Mouse (Mus musculus) heart, postnatal 10 days (tissue): ENCODE data around the gene Tax1bp1. TPM values are rescaled to one million over a fixed set of nuclear protein-coding genes. Genes with fewer than 3 reads are reported as not detected.
"Not testable (repeated sequence)": the region's sequence is repeated elsewhere in the genome, so short reads cannot be mapped to it uniquely, and the experiment has no call there.

Experiments used
- DNase-seq, 2 experiments: peaks; one replicate each; pipeline ENCODE4 v3.0.0; 2021
- intact Hi-C: fragments of 180-260 bp; cut with DNase I; formaldehyde crosslinking; loops from one replicate; pipeline ENCODE4 v1.15.1; 2025
- total RNA-seq, 2 experiments: library from RNA; stranded (reverse); gene quantifications; 2 replicates each; pipeline ENCODE4 v1.2.3; 2021

Tax1bp1 gene
- 100 to 1,000 TPM; 113 to 129 TPM for total RNA-seq

DNA sequence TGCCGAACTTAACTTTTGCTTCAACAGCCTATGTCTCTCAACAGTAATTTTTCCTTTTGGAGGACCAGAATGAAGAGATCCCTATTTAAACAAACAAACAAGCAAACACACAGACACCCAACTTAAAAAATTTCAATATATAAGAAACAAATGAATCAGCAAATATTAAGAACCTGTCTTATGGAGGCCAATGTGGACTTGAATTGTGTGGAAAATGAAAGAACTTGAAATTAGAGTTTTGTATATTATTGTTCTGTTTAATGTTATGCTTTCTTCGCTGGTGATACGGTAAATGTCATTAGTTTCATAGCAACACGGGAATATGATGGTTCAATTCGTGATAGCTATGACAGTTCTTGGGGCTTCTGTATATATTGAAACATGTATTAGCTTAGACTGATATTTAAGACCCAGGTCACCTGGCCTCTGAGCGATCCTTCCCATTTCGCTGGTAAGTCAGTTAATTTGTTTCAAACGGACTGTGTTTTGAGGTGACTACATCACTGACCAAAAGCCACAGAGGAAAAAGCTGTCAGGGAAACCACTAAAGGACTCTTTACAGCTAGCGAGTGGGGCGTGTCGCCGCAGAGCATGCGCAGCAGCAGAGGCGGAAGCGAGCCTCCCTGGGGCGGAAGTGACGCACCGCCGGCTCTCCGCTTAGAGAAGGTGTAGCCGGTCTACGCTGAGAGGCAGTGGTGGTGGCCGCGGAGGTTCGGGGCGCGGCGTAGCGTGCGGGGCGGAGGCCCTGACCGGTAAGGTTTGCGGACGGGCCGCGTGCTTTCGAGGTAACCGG lies at the start of gene Tax1bp1:
Gene Tax1bp1 (plus strand): TSS at position 626 of the 793 bp plus-strand sequence.
- intact Hi-C loops, result loop anchor here (5.0 kb wide), 1 partner anchor 71 kb away; the partner anchor contains the start of gene Hibadh
- DNase-seq, result peak; percentile 95 to 96

DNA sequence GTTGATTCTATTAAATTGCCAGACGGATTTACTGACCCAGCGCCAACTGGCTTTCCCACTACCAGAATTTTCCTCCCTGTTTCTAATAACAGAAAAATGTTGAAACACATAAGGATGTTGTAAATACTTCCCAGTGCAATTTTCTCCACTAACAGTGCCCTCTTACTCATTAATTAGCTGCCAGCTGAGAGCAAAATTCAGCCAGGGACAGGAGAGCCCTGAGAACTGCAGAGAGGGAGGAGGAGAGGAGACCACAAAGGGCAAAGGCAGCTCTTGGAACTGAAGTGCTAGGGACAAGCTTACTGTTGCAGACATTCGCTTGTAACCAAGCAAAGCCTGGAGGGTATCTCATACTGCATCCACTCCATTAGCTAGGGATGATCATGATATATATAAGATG lies 45.9 kb upstream of the Tax1bp1 start:
- no peak for DNase-seq
- intact Hi-C loops, result no loop called here

DNA sequence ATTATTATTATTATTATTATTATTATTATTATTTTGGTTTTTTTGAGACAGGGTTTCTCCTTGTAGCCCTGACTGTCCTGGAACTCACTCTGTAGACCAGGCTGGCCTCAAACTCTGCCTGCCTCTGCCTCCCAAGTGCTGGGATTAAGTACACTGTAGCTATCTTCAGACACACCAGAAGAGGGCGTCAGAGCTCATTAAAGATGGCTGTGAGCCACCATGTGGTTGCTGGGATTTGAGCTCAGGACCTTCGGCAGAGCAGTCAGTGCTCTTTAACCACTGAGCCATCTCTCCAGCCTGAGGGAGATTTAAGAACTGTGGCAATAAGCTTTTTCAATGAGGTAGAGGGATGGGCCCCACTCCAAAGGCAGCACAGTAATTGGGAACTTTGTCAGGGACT lies 43.7 kb upstream of the Tax1bp1 start:
- intact Hi-C loops, DNase-seq: not testable (repeated sequence)

DNA sequence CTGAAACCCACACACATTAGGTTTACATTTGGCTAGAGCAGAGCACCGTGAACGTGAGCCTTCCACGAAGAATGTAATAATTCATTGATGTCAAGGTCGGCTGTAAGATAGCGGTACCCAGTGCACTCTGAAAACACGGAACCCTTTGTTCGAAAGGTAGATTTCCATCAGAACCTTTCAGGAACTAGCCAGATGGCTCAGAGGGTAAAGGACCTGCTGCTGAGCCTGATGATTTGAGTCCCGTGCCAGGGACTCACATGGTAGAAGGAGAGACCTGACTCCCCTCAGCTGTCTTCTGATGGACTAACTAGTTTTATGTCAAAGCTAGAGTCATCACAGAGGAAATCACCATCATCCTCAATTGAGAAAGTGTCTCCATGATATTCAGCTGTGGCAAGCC lies 41.7 kb upstream of the Tax1bp1 start:
- no peak for DNase-seq
- intact Hi-C loops, result no loop called here

DNA sequence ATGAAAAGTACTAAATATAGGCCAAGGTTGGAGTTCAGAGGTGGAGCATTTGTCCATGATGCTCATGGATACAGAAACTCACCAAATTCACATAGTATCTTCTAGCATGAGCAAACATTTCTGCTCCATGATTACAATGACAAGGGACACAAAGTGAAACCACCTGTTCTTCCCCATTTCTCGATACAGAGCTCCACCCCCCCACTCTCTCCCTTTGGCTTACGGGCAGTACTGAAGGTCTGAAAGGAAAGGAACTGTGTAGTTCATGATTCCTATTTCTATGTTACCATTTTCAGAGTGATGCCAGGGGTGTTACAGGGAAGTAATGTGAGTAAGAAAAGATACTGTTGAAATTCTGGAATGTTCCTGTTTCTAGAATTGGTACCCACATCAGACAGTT lies 41.0 kb upstream of the Tax1bp1 start:
- DNase-seq, result no peak
- intact Hi-C loops, result no loop called here

DNA sequence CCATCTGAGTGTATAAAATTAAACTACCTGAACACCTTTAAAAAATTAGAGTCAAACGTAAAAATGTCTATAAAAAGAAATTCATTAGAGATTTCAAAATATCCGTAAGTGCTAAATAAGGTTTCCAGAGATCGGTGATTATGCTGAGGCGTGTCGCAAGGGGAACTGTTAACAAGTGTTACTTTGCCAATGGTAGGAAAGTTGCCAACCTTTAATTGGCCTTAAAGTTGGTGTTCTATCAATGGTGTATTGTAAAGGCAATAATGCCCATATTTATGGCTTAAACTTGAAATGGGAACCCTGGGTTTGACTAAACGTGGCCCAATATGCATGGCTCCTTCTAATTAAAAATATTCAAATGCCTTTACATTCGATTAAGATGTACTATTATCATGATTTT lies 39.8 kb upstream of the Tax1bp1 start:
- intact Hi-C loops, result no loop called here
- no peak for DNase-seq

- DNase-seq, result peak; percentile 5 to 8
Observed at GRCm38 (mm10) chr6:52674541-52674940, 39.0 kb upstream of the Tax1bp1 start.

DNA sequence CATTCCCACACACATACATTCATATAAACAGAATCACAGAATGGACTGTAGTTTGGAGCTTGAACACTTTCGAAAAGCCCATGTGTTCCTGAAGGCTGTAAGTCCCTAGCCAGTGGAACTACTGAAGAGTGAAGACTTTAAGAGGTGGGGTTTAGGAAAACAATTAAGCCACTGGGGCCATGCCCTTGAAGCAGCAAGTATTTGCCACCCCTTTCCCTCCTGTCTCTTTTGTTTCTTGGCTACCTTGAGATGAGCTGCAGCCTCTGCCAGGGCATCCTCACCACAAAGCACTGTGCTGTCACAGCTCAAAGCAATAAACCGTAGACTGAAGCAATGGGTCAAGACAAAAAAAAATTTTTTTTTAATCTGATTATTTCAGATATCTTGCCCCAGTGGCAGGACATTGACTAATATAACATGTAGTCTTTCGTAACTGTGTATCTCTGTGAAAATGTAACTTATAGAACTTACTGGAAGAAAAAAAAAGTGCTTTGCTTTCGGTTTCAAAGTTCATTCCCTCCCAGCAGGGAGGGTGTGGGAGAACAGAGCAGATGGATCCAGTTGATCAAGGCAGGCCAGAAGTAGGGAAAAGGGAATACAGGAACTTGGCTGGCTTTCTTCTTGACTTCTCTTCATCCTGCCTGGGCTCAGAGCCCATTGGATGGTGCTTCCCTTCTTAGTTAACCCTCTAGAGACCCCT lies 38.2 kb upstream of the Tax1bp1 start:
- DNase-seq, result peak; percentile 43 to 50
- intact Hi-C loops, result no loop called here

More at GRCm38 (mm10) chr6:52674541-52674940, 39.0 kb upstream of the Tax1bp1 start:
- intact Hi-C loops, result no loop called here

DNA sequence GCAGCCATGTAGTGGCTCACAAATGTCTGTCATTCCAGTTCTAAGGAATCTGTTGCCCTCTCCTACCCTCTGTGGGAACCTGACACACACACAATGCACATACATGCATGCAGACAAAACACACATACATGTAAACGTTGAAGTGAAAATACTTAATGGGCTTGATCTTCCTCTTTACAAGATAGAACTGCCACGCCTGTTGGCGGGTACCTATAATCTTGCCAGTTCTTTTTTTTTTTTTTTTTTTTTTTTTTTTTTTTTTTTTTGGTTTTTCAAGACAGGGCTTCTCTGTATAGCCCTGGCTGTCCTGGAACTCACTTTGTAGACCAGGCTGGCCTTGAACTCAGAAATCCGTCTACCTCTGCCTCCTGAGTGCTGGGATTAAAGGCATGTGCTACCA lies 36.0 kb upstream of the Tax1bp1 start:
- DNase-seq, intact Hi-C loops: not testable (repeated sequence)

GRCm38 (mm10) chr6:52679565-52679964 lies 34.0 kb upstream of the Tax1bp1 start:
- no peak for DNase-seq
- intact Hi-C loops, result no loop called here

- intact Hi-C loops, result no loop called here
- DNase-seq, result no peak
Observed at GRCm38 (mm10) chr6:52680458-52681032, 33.0 kb upstream of the Tax1bp1 start.

GRCm38 (mm10) chr6:52681847-52682485 lies 31.6 kb upstream of the Tax1bp1 start:
- no peak for DNase-seq
- intact Hi-C loops, result no loop called here

- intact Hi-C loops, result no loop called here
- no peak for DNase-seq
Observed at GRCm38 (mm10) chr6:52682607-52683006, 30.9 kb upstream of the Tax1bp1 start.

DNA sequence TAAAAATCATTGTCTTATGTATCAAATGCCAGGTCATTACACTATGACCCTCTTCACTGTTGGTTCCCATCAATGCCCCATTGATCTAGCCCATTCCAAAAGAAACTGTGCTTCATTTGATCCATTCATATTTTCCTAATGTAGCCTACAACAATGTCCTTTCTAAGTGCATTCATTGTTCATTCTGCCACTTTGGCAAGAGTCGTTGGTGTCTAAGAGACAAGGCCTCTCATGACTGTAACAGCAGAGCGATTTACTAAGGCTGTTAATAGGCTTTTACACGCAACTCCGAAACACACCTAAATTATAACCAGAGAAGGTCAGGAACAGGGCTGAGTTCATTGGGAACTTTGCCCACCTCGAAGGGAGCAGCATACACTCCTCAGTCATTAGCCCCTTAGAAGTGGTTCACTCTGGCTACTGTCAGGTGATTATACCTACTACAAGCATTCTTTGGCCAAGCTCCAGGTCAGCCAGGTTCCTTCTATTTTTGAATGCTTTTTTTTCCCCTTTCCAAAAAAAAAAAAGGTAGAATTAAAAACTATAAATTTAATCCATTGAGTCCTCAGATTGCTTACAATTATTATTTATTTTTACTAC lies 26.5 kb upstream of the Tax1bp1 start:
- intact Hi-C loops, result no loop called here
- DNase-seq, result no peak

DNA sequence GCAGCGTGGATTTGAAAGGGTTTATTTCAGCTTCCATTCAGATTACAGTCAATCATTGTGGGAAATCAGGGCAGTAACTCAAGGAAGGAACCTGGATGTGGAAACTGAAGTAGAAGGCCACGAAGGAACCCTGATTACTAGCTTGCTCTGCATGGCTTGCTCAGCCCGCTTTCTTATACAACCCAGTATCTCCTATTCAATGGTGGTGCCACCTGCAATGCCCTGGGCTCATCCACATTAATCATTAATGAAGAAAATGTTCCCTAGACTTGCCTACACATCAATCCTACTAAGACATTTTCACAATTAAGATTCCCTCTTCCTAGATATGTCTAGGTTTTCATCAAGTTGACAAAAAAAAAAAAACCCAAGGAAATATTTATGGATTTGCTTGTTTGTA lies 23.2 kb upstream of the Tax1bp1 start:
- intact Hi-C loops, result no loop called here
- no peak for DNase-seq

DNA sequence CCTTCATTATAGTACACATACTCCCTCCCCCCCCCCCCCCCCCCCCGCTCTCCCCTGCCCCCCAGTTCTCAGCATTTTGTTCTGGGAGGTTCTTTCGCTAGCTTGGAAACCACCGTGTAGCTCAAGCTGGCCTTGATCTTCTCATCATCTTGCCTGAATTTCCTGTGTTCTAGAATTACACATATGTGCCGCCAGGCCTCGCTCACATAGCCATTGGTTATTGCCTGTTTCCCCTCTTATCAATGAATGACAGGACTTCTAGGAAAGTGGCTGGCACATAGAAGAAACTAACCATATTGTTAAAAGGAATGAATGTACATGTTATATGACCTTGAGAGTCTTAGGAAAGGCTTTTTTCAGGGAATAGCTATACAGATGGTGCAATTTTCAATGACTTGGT lies 21.7 kb upstream of the Tax1bp1 start:
- DNase-seq, result no peak
- intact Hi-C loops, result no loop called here

DNA sequence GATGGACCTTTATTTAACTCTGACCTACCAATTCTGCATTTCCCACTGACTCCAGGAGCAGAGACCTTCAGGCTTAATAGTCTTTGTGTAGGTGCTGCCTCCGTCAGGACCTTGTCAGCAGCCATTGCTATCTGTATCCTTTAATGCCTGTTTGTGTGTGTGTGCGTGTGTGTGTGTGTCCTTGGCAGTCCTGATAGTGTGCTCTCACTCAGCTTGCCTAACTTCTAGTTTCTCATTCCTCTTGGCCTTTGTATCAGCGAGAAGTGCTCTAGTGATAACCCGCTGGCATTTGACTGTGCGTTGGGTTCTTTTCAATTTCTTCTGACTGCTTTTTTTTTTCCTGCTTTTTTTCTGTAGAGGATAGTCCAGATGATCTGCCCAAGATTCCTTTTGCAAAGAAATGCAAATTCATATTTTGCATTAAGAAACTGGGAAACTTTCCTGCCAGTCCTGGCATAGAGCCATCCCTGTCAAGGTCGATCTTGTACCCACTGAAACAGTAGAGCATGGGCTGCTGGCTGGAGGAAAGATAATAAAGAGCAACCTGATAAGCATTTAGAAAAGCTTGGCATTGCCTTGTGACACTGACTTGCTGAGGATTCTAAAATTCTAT lies 21.0 kb upstream of the Tax1bp1 start:
- intact Hi-C loops, result no loop called here
- peak; percentile 38 to 44 for DNase-seq

DNA sequence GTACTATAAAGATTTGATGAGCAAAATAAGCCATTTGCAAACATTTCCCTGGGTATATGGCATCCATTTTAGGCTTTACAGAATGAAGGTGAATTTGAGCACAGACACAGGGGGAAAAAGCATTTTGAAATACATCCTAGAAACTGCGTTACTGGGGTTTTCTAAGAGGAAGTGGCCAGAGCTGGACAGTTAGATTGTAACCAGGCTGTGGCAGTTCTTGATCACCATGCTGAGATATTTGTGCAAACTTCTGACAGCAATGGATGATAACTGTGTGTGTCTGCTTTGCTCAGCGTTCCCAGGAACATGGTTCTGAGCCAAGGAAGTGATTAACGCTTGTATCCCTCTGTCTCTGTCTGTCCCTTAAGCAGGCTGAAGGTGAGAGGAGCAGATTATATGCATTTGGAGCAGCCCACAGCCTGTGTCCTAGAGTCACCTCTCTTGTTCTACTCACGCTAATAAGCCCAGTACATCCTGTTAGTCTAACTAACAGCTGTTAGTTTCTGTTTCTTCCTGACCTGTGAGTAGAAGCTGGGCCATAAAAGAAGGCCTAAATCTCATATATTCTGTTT lies 15.5 kb upstream of the Tax1bp1 start:
- peak; percentile 19 to 28 for DNase-seq
- intact Hi-C loops, result no loop called here

- DNase-seq, result no peak
- intact Hi-C loops, result no loop called here
Observed at GRCm38 (mm10) chr6:52699050-52699449, 14.5 kb upstream of the Tax1bp1 start.

- no peak for DNase-seq
- intact Hi-C loops, result no loop called here
Observed at GRCm38 (mm10) chr6:52699899-52700298, 13.6 kb upstream of the Tax1bp1 start.
